Mouse (Mus musculus) spleen, postnatal 14 days (tissue): ENCODE data around the gene Zbtb38.

ENCODE experiments used
- DNase-seq, 2 experiments: peaks; one replicate each; pipeline ENCODE4 v3.0.0; 2021 to 2022; ENCODE audit warnings: low spot score in 2 of 2

Gene Zbtb38

GRCm38 (mm10) chr9:96715171-96715570 is 37.5 kb downstream of the Zbtb38 start:
- DNase-seq: no peak

GRCm38 (mm10) chr9:96713472-96714390 is 38.9 kb downstream of the Zbtb38 start:
- no peak for DNase-seq

- DNase-seq: peak; percentile 50 to 58
Observed at GRCm38 (mm10) chr9:96712758-96713471, 39.7 kb downstream of the Zbtb38 start.

GRCm38 (mm10) chr9:96712045-96712444 is 40.6 kb downstream of the Zbtb38 start:
- no peak for DNase-seq

GRCm38 (mm10) chr9:96710241-96710946 is 42.2 kb downstream of the Zbtb38 start:
- no peak for DNase-seq

- no peak for DNase-seq
Observed at GRCm38 (mm10) chr9:96708905-96709304, 43.7 kb downstream of the Zbtb38 start.

GRCm38 (mm10) chr9:96707964-96708363 is 44.7 kb downstream of the Zbtb38 start:
- no peak for DNase-seq

- no peak for DNase-seq
Observed at GRCm38 (mm10) chr9:96705576-96706285, 46.9 kb downstream of the Zbtb38 start.

- DNase-seq: no peak
Observed at GRCm38 (mm10) chr9:96704935-96705334, 47.7 kb downstream of the Zbtb38 start.

GRCm38 (mm10) chr9:96701891-96702290 is 50.7 kb downstream of the Zbtb38 start:
- DNase-seq: no peak

GRCm38 (mm10) chr9:96699276-96700035 is 53.2 kb downstream of the Zbtb38 start:
- DNase-seq: no peak

- DNase-seq: no peak
Observed at GRCm38 (mm10) chr9:96696788-96697492, 55.7 kb downstream of the Zbtb38 start.

GRCm38 (mm10) chr9:96696141-96696561 is 56.5 kb downstream of the Zbtb38 start:
- DNase-seq: no peak

GRCm38 (mm10) chr9:96690461-96690863 is 62.2 kb downstream of the Zbtb38 start:
- DNase-seq: no peak

GRCm38 (mm10) chr9:96689076-96689475 is 63.6 kb downstream of the Zbtb38 start:
- no peak for DNase-seq

- DNase-seq: no peak
Observed at GRCm38 (mm10) chr9:96688194-96688875, 64.3 kb downstream of the Zbtb38 start.

- DNase-seq: no peak
Observed at GRCm38 (mm10) chr9:96687591-96688186, 64.9 kb downstream of the Zbtb38 start.

GRCm38 (mm10) chr9:96685600-96686084 is 67.0 kb downstream of the Zbtb38 start:
- DNase-seq: no peak
